Mouse (Mus musculus) thymus, postnatal 36 days (tissue): Measurements from ENCODE around the gene Nfe2l2.
"Not testable (repeated sequence)": the region's sequence is repeated elsewhere in the genome, so short reads cannot be mapped to it uniquely, and the experiment has no call there.

Source experiments
- DNase-seq, 2 experiments: peaks; one replicate each; pipeline ENCODE4 v3.0.0; 2022; ENCODE audit warnings: mixed read lengths in 2 of 2

Gene Nfe2l2

DNA sequence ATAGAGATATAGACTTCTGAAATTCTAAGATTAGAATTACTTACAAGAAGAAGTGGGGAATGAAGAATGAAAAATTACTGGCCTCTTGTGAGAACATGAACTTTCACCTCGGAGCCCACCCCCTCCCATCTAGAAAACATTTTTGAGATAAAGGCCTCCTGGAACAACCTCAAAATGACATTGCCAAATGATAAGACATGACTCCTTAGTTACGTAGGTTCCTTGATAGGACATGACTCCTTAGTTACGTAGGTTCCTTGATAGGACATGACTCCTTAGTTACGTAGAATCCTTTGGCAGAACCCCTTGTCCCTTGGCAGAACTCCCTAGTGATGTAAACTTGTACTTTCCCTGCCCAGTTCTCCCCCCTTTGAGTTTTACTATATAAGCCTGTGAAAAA lies 62.1 kb downstream of the Nfe2l2 start:
- DNase-seq, result not testable (repeated sequence)

DNA sequence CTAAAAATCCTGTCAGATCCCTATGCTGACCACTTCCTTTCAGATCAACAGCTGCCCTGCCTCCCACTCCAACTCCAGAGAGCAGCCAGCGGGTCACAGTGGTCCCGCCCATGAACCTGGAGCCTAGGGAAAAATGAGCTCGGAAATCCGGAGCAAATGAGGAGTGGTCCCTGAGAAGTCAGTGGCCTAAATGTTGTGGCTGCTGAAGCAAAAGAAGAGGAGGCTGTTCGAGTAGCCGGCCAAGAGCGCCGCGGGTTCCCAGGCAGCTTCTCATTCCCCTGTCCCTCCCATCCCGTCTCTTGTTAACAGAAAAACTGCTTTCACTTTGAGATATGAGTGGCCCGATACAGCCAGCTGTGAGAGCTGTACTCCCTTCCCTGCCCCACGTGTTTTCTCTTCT lies 64.9 kb downstream of the Nfe2l2 start:
- DNase-seq, result not testable (repeated sequence)

DNA sequence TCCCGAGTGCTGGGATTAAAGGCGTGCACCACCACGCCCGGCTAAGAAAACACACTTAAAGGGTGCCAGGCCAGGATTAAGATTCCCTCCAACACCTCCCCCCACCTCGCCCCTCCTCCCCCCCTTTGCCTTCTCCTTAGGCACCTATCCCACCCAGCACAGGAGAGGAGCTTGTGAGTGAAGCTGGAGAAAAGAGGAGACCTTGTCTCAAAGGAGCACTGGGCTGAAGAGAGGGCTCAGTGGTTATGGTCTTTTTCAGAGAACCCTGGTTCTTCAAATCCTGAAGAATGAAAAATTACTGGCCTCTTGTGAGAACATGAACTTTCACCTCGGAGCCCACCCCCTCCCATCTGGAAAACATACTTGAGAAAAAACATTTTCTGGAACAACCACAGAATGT lies 66.6 kb downstream of the Nfe2l2 start:
- not testable (repeated sequence) for DNase-seq

DNA sequence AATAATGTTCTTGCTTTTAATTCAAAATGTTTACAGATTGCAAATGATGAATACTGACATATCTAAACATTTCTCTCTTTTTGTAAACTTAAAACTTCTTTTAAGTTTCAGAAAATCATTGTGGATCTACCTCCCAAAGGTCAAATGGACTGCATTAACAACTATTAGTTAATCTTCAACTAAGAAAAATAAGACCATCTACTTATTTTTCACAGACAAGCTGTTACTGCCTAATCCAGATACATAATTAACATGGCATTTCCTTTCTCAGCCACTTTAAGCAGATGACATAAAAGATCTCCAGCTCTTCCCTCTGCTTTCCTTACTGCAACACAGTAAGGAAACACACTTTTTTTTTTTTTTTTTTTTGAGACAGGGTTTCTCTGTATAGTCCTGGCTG lies 67.1 kb downstream of the Nfe2l2 start:
- no peak for DNase-seq

DNA sequence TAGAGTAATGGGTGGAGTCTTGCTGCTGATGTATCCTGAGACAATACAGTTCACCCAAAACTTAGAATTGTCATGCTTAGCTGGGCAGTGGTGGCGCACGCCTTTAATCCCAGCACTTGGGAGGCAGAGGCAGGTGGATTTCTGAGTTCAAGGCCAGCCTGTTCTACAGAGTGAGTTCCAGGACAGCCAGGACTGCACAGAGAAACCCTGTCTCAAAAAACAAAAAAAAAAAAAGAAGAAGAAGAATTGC lies 67.5 kb downstream of the Nfe2l2 start:
- DNase-seq, result not testable (repeated sequence)

DNA sequence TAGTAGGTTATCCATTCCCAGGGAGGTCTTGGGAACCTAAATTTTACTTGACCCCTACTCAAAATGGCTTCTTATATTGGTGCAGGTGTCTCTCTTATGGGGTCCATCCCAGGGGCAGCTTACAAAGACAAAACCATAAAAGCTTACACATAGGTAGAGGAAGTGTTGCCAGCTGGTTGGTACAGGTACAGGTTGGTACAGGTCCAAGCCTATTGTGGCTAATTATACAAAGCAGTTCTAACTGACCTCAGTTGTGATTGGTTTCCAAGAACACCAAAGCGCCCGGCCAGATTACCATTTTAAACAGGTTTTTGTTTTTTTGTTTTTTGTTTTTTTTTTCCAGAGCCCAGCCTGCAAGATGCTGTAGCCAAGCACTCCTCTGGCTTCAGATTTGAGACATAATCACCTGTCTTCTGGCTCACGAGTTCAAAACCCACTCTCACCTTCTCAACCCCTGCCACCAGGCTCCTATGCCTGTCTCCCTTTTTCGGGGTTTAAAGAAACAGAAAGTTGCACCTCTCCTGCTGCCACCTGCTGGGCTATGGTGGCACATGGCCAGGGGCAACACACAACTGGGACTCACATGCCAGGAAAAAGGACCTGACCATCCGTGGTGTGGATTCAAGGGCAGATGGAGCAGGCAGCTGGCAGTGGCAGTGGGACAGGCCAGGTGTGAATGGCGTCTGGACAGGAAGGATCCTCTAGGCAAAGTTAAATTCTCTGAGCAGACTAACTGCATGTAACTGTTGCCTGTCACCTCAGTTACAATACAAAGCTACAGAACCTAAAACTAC lies 68.0 kb downstream of the Nfe2l2 start:
- DNase-seq, result peak; percentile 74 to 75

DNA sequence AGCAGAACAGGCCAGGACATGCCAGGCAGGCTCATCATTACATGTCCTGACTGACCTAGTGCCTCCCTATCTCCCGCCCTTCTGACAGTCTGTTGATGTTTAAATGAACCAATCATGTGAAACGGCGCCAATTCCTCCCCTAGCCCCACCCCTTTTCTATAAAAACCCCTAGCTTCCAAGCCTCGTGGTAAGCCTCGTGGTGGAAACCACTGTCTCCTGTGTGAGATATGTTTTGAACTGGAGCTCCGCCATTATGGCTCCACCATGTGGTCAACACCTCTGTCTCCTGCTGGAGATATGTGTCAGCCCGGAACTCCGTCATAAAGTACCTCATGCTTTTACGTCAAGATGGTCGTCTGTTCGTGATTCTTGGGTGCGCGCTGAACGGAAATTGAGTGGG lies 70.0 kb downstream of the Nfe2l2 start:
- not testable (repeated sequence) for DNase-seq

DNA sequence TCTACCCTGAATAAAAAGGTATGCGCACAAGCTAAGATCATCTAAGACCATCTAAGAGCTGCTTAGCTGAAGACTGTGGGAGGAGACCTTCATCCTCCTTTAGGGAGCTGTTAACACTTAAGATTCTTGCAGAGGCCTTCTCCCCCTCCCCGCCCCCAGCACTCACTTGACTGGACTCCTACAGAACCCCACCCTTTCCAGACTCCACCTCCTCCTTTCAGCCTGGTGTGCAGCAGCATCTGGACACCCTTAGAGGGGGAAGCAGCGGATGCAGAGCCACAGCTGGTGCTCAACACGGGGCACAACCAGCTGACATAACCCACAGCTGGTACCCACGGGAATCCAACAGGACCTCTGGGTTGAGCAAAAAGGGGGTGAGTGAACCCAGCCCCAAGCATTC lies 70.7 kb downstream of the Nfe2l2 start:
- DNase-seq, result peak in 1 of 2 experiments; percentile 26

DNA sequence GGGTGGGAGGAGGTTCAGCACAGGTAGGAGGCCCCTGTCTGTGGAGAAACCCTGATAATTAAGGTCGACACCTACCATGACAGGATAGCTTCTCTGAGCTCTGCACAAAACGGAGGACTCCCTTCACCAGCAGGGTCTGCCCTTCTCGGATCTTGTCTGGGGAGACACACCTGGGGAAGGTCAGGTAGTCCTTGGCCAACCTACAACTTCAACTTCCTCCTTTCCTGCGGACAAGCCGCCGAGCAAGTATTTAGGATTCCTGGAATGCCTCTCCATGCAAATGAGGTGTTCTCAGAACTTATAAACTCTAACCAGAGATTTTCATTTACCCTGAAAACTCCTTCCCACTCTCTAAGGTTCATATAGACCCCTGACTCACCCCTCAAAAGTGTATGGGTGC lies 71.1 kb downstream of the Nfe2l2 start:
- no peak for DNase-seq

DNA sequence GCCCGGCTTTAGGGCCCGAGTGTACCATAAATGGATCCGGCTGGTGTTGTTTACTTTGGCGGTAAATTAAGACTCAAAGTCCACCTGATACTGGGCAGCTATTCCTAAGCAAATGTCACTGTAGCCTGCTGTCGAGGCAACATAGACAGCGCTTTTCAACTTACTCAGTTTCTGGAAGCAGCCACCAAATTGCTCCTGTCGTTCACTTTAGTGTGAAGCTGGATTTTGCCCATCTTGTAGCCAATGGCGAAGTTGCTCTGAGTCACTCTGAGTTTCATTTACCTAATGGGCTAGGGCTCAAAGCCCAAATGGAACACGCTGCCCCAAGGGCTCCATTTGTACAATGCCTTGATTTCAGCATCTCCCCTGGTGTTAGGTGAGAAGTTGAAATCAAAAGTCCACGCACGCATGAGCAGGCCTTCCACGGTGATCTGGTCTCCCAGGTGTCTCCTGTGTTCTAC lies 71.7 kb downstream of the Nfe2l2 start:
- DNase-seq, result no peak

DNA sequence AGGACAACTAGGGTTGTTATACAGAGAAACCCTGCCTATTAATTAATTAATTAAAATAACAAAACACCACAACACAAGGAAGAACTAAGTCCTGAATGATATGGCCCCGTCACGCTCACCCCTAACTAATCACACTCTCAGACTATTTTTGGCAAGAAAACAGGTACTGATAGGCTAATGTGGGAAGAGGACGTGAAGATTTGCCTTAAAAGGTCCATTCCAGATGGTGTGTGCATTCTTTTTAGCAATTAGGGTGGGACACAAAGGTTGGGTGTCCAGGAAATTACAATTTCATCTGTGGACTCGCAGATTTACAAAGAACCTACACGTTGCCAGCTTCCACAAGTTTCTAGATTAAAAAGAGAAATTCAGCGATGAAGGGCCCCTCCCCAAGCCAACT lies 72.4 kb downstream of the Nfe2l2 start:
- DNase-seq, result no peak

DNA sequence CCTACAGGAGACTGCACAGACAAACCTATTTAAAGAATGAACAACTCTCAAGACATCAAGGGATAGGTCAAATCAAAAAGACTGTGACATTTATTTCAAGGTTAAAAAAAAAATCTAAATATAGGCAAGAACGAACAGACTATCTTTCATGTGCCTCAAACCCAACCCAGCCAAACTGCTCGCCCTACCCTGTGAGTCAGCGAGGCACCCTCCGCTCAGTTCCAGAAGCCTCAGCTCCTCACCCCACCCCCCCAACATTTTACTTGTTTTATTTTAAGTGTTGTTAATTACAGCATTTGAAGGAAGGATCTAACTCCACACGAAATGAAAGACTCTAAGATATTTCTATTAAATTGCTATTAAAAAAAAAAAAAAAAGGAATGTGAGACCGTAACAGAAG lies 73.0 kb downstream of the Nfe2l2 start:
- DNase-seq, result no peak

DNA sequence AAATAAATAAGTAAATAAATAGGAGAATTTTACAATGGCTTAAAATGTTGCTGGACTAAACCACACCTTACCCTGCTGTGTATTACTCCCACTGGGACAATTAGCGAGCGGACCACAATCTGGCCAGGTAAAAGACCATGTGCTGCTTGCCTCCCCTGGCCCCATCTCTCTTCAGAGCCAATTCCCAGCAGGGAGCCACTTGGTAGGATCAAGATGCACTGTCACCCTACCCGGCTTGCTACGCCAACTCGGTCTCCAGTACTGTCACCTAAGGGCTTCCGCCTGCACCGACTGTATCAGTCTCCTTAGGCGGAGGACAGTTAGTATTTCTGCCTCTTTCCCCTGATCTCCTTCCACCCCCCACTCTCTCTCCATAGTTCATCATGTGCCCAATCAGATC lies 76.0 kb downstream of the Nfe2l2 start:
- no peak for DNase-seq

DNA sequence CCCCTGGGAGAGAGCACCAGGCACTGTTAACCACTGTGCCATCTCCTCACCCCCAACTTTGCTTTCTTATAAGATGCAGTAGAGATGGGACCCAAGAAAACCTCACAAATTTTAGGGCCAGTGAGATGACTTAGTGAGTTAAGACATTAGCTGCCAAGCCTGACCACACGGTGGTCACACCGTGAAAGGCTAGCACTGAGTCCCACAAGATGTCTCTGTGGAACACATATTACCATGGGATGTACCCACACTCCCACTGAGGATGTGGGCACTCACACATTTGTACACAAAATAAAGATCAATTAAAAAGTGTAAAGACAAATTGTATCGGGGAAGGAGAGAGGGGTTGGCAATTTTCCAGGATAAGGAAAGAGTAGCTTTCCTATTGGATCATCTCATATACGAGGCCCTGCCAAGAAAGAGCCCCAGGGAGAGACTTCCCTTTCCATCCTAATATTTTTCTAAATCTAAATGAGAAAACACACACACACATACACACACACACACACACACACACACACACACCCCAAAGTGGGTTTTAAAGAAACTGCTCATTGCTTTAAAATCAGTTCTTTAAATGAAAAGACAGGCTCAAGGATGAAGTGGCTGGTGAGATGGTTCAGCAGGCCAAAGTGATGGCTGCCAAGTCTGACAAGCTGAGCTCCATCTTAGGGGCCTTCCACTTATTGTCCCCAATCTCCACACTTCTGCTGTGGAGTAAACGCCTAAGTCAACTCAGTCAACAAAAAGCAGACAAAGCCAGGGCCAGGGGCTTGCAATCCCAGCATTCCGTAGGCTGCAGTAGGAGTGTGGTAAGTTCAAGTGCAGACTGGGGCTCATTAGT lies 77.6 kb downstream of the Nfe2l2 start:
- no peak for DNase-seq
